Mouse (Mus musculus) stomach, postnatal 0 days (tissue): ENCODE measurements at regions not wholly inside any gene's neighbourhood (a gene's known extent, or its start where the extent isn't known, plus 50 kb on each side); places are given as distances from the start of the nearest gene placed in this dataset.

Experiments
- CTCF ChIP-seq: IDR thresholded peaks from 2 replicates; pipeline ENCODE4 v1.5.1; 2016; ENCODE audit warnings: antibody characterized with exemption, low read depth, mild to moderate bottlenecking, moderate library complexity
- EP300 ChIP-seq: optimal IDR thresholded peaks from 2 replicates; pipeline ENCODE3; 2016; ENCODE audit warnings: antibody characterized with exemption

DNA sequence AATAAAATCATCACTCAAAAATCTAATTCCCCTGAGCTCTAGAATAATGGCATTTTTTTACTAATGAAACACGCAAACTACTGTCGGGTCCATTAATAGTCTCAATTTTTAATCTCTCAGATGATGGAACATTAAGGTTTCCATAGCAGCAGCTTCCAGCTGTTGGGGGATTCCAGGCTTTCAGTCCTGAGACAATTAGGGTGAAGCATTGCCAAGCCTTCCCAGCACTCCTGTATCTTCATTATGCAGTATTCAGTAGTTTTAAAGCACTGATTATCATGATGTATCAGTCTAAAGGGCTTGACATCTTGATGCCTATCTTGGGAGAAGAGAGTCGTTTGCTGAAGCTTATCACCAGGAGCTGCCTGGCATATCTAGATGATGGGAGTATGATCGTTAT lies 178.6 kb downstream of the Tpbg start:
- TF ChIP-seq CTCF (no peak), EP300 (no peak)
